In the genomic region with DNA sequence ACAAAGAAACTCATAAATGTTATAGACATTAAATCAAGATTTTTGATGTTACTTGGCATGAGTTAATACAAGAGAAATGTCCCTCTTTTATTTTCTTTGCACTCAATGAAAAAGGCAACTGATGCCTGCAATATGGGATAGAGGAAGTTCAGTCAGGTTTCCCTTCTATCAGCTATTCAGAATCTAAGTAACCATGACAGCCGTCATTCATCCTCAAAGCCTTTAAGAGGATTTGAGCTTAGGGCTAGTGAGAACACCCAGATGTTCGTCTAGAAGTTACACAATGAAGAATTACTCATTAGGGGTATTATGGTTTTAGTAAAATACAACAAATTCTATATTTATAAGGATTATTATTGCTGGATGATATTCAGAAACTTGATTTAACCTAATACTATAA, we compare ENCODE assay signal across 19 mouse cellular contexts.
"Had no signal": no experiment of that assay in that cellular context is flagged by ENCODE, and none has a peak within 500 bp of the region (broad histone marks: within the 10 kb centered on the region; RNA-seq: fewer than 3 reads in every experiment).

No protein-coding gene starts in this region.

- H3K27me3 ChIP-seq: liver, embryonic 13.5 days; neural tube, embryonic 12.5 days; neural tube, embryonic 15.5 days had no signal

- H3K36me3 ChIP-seq: liver, embryonic 13.5 days; neural tube, embryonic 12.5 days; neural tube, embryonic 15.5 days had no signal

- H3K9me3 ChIP-seq: liver, embryonic 13.5 days; neural tube, embryonic 12.5 days; neural tube, embryonic 15.5 days had no signal

- ATAC-seq: intestine, postnatal 0 days had no signal

- H3K4me2 ChIP-seq: liver, embryonic 13.5 days; neural tube, embryonic 12.5 days; neural tube, embryonic 15.5 days had no signal

- H3K4me3 ChIP-seq: layer of hippocampus, adult 2 months; liver, embryonic 13.5 days; neural tube, embryonic 12.5 days; neural tube, embryonic 15.5 days had no signal

- H3K27ac ChIP-seq: kidney, postnatal 0 days; layer of hippocampus, adult 2 months; liver, embryonic 13.5 days; macrophage; neural tube, embryonic 12.5 days; neural tube, embryonic 15.5 days; stomach, postnatal 0 days had no signal

- DNase-seq: kidney, adult 2 months; kidney, postnatal 25 days; layer of hippocampus, adult 9-11 months; liver, embryonic 13.5 days; lung, adult 2 months; lung, postnatal 14 days; right cerebral cortex, adult 18-20 months; right cerebral cortex, postnatal 14 days; right cerebral cortex, postnatal 4 days; thymus, adult 2 months; thymus, postnatal 14 days; thymus, postnatal 4 days had no signal

- H3K9ac ChIP-seq: liver, embryonic 13.5 days; neural tube, embryonic 12.5 days; neural tube, embryonic 15.5 days had no signal

- H3K4me1 ChIP-seq: liver, embryonic 13.5 days; neural tube, embryonic 12.5 days; neural tube, embryonic 15.5 days had no signal
